Mouse (Mus musculus) lung, adult 2 months (tissue): ENCODE data around the gene Ptprn.

Experiments
- CTCF ChIP-seq: fragments of 200-500 bp; IDR thresholded peaks from 2 replicates; pipeline ENCODE4 v1.5.1; 2011; ENCODE audit warnings: mild to moderate bottlenecking, low read length, control low read depth; ENCODE audit not compliant: insufficient read depth
- POLR2A ChIP-seq: fragments of 200-500 bp; IDR thresholded peaks from 2 replicates; pipeline ENCODE4 v1.6.1; 2011; ENCODE audit warnings: low read depth, mild to moderate bottlenecking, control low read depth, low read length, borderline replicate concordance; ENCODE audit errors: extremely low read depth

DNA sequence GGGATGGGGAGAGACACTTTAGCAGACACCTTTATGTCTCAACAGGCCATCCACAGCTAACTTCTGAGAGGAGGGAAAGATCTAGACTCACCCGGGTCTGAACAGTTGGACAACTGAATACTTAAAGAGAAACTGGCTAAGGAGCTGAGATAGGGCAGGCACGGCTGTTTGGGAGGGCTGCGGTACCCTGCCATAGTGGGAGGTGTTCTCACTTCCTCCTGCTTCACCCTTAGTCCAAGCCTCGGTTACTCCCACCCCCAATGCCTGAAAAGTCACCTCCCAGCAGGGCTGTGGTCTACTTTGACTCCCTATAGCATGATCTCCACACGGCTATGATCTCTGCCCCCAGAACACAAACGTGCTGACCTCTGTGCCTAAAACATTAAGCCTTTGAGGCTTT, 40.8 kb downstream of the Ptprn start:
- no peak for TF ChIP-seq CTCF
- no peak for TF ChIP-seq POLR2A
